Mouse (Mus musculus) forebrain, postnatal 0 days (tissue): ENCODE measurements around the gene Gcc2. TPM values are rescaled to one million over a fixed set of nuclear protein-coding genes. Genes with fewer than 3 reads are reported as not detected.
"Not testable (repeated sequence)": the region's sequence is repeated elsewhere in the genome, so short reads cannot be mapped to it uniquely, and the experiment has no call there.

Source experiments
- ATAC-seq: fragments of 200-750 bp; cut with Nextera tagmentation; 2 replicates; pipeline ENCODE4 v1.8.0; 2017; ENCODE audit warnings: mild to moderate bottlenecking, moderate library complexity
- DNase-seq: peaks from one replicate; pipeline ENCODE4 v3.0.0-alpha.2; 2015
- H3K27ac ChIP-seq: fragments of 300-500 bp; sonication (generic); 2 replicates; pipeline ENCODE4 v1.5.1; 2014; ENCODE audit warnings: low read depth, mild to moderate bottlenecking, antibody characterized with exemption, low read length, moderate library complexity, mixed read lengths
- H3K27me3 ChIP-seq: fragments of 300-500 bp; sonication (generic); 2 replicates; pipeline ENCODE4 v1.6.1; 2014; ENCODE audit warnings: mild to moderate bottlenecking, low read length, mixed read lengths; ENCODE audit not compliant: insufficient read depth
- H3K36me3 ChIP-seq: fragments of 300-500 bp; sonication (generic); 2 replicates; pipeline ENCODE4 v1.6.1; 2014; ENCODE audit warnings: mild to moderate bottlenecking, moderate library complexity; ENCODE audit not compliant: insufficient read depth
- H3K4me1 ChIP-seq: fragments of 300-500 bp; sonication (generic); 2 replicates; pipeline ENCODE4 v1.6.1; 2014; ENCODE audit warnings: antibody characterized with exemption; ENCODE audit not compliant: insufficient read depth
- H3K4me2 ChIP-seq: fragments of 300-500 bp; sonication (generic); 2 replicates; pipeline ENCODE4 v1.6.1; 2014; ENCODE audit warnings: low read depth, mild to moderate bottlenecking, moderate library complexity
- H3K4me3 ChIP-seq: fragments of 300-500 bp; sonication (generic); 2 replicates; pipeline ENCODE4 v1.5.1; 2014; ENCODE audit warnings: low read depth, low read length, mixed read lengths
- H3K9ac ChIP-seq: fragments of 300-500 bp; sonication (generic); 2 replicates; pipeline ENCODE4 v1.6.1; 2014; ENCODE audit warnings: mild to moderate bottlenecking
- H3K9me3 ChIP-seq: fragments of 300-500 bp; sonication (generic); 2 replicates; pipeline ENCODE4 v1.6.1; 2016; ENCODE audit warnings: low read length
- CTCF ChIP-seq: sonication (generic); IDR thresholded peaks from 2 replicates; pipeline ENCODE4 v1.5.1; 2016; ENCODE audit warnings: antibody characterized with exemption, control low read depth, low read depth
- WGBS: fragments of 180-500 bp; shearing (Covaris S2); extraction: QIAGEN DNeasy Blood & Tissue Kit; methylation state at CpG from one replicate; pipeline ENCODE4 v1.1.7; 2014; 5-methylcytosine and 5-hydroxymethylcytosine counted together
- polyA plus RNA-seq: library from polyadenylated mRNA; unstranded; fragments of >200 nt; fragmentation: Nextera tagmentation; extraction: Ambion mirVana; gene quantifications from 2 replicates; pipeline ENCODE4 v1.2.1, GENCODE M21; 2015
- total RNA-seq: library from RNA; depleted of rRNA; stranded (reverse); fragments of >200 nt; gene quantifications from 2 replicates; pipeline ENCODE4 v1.2.3, GENCODE M21; 2014

Gcc2 gene
- total and polyA plus RNA-seq, 2 experiments from 2014 or later = 36.7 to 96.5 TPM

- H3K4me3 ChIP-seq, H3K9ac ChIP-seq, ATAC-seq, H3K27ac ChIP-seq, H3K4me1 ChIP-seq, H3K36me3 ChIP-seq, H3K27me3 ChIP-seq, DNase-seq, H3K4me2 ChIP-seq: not testable (repeated sequence)
- WGBS = 86% methylated on average over 4 of the region's 4 CpGs
- H3K9me3 ChIP-seq = peaks cover 20% of the 10 kb centered on the region
Measured at GRCm38 (mm10) chr10:58234985-58235384, 20.3 kb upstream of the Gcc2 start.

DNA sequence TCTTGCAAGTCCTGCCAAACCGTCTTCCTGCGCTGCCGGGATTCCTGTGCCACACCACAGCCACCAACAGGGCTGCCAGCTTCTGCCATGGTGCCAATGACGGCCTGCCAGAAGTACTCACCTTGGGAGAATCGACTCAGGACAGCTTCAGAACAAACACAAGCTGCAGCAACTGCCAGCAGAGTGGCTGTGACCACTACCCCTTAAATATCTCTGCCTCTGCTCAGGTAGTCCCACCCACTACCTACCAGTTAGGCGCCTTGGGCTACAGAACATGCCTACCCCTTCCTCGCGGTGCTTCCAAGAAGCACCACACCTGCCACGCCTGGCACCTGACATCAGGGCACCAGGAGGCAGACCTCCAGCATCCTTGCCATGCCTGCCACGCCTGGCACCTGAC lies 18.7 kb upstream of the Gcc2 start, which contains the start of gene Gm4981:
Gm4981 (minus strand) TSS at position 89 of the 400 bp plus-strand sequence.
- TF ChIP-seq CTCF = no peak
- DNase-seq = no peak

GRCm38 (mm10) chr10:58238984-58239740 lies 16.1 kb upstream of the Gcc2 start:
- not testable (repeated sequence) for H3K4me3 ChIP-seq, H3K4me2 ChIP-seq, DNase-seq, H3K27ac ChIP-seq, H3K9ac ChIP-seq, H3K9me3 ChIP-seq, H3K27me3 ChIP-seq, H3K36me3 ChIP-seq, H3K4me1 ChIP-seq
- whole genome bisulfite sequencing = 90% methylated on average over 7 of the region's 8 CpGs
- peak; percentile 62 for ATAC-seq

More for the DNA sequence above, 18.7 kb upstream of the Gcc2 start, which contains the start of gene Gm4981:
- Histone ChIP-seq H3K4me3 (no peak within 1 kb of the TSS), H3K9ac (no peak within 1 kb of the TSS), H3K36me3 (no peaks in the 10 kb centered on the region), H3K27me3 (no peaks in the 10 kb centered on the region), H3K4me2 (no peak within 1 kb of the TSS), H3K27ac (no peak within 1 kb of the TSS), H3K4me1 (no peaks in the 10 kb centered on the region), H3K9me3 (peaks cover 14% of the 10 kb centered on the region)
- WGBS = 90% methylated on average over 10 of the region's 10 CpGs
- no peak for ATAC-seq

DNA sequence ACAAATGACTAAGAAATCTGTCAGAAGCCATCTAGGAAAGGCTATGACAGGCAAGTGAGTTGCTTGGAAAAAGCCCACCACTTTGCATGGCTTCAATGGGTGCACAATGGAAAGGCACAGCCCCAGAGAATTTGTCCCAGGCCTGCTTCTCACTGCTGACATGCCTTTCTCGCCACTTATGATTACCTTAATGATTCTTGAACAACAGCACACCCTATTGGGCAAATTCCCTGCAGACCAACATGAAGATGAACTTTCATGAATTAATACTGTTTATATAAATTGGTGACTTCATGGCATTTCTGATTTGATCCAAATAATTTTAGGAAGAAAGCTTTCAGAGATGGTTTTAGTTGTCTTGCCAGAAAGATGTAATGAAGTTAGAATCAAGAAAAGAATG lies 5.8 kb upstream of the Gcc2 start:
- ATAC-seq = no peak
- no peak for TF ChIP-seq CTCF
- 16% methylated on average over 1 of the region's 1 CpGs for WGBS
- DNase-seq = no peak
- Histone ChIP-seq H3K4me1 (0 out of 2 replicates have a peak, but pooled peaks cover 3% of the 10 kb centered on the region), H3K9ac (no peak overlapping the region), H3K9me3 (no peaks in the 10 kb centered on the region), H3K36me3 (no peaks in the 10 kb centered on the region), H3K27me3 (no peaks in the 10 kb centered on the region), H3K4me3 (no peak overlapping the region), H3K27ac (no peak overlapping the region), H3K4me2 (no peak overlapping the region)

GRCm38 (mm10) chr10:58254635-58255175 lies 592 bp upstream of the Gcc2 start:
- Histone ChIP-seq H3K27ac (no peak overlapping the region), H3K36me3 (peaks cover 9% of the 10 kb centered on the region; the same call in 1 of the 2 replicates), H3K4me3 (peak overlapping the region; percentile 85), H3K4me1 (0 out of 2 replicates have a peak, but pooled peaks cover 6% of the 10 kb centered on the region), H3K9ac (peak overlapping the region; percentile 83), H3K27me3 (no peaks in the 10 kb centered on the region), H3K9me3 (no peaks in the 10 kb centered on the region), H3K4me2 (peak overlapping the region; percentile 59)
- 19% methylated on average over 6 of the region's 6 CpGs for WGBS
- no peak for TF ChIP-seq CTCF
- ATAC-seq = peak; percentile 22
- no peak for DNase-seq

GRCm38 (mm10) chr10:58255954-58256353 lies 657 bp downstream of the Gcc2 start:
- Histone ChIP-seq H3K27me3 (no peaks in the 10 kb centered on the region), H3K27ac (no peak overlapping the region; the same call in 1 of the 2 replicates), H3K4me2 (peak overlapping the region; percentile 59), H3K4me3 (peak overlapping the region; percentile 85), H3K36me3 (peaks cover 18% of the 10 kb centered on the region), H3K4me1 (0 out of 2 replicates have a peak, but pooled peaks cover 6% of the 10 kb centered on the region), H3K9me3 (no peaks in the 10 kb centered on the region), H3K9ac (peak overlapping the region; percentile 83; the same call in 1 of the 2 replicates)
- no peak for TF ChIP-seq CTCF
- DNase-seq (peak; percentile 5), ATAC-seq (no peak)
- WGBS = 4% methylated on average over 4 of the region's 4 CpGs

DNA sequence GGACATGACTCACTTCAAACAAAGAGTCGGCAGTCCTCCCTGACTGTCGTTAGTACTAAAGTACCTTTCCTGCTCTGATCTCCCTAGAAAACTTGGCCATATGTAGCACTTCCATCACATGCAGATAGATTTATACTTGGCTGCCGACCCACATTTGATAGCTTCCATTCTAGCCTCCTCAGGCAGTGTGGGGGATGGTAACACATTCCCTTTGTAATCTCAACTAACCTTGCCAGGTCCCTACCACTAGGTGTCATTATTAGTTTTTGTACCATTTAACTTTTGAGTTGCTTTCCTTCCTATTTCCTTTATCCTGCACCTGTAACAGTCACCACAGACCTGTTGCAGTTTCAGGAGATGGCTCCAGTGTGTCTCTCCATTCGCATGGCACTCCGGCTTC lies 3.2 kb downstream of the Gcc2 start:
- H3K4me1 ChIP-seq = 0 out of 2 replicates have a peak, but pooled peaks cover 6% of the 10 kb centered on the region
- no peak for DNase-seq
- H3K36me3 ChIP-seq = peaks cover 25% of the 10 kb centered on the region
- peak; percentile 21; the same call in 1 of the 2 replicates for TF ChIP-seq CTCF
- no peak overlapping the region for H3K4me3 ChIP-seq
- H3K4me2 ChIP-seq = no peak overlapping the region
- no peak overlapping the region for H3K9ac ChIP-seq
- no peaks in the 10 kb centered on the region for H3K9me3 ChIP-seq
- no peak overlapping the region for H3K27ac ChIP-seq
- ATAC-seq = no peak
- WGBS = 79% methylated on average over 5 of the region's 5 CpGs
- H3K27me3 ChIP-seq = no peaks in the 10 kb centered on the region
